Mouse (Mus musculus) spleen, adult 2 months (tissue): ENCODE measurements at regions not wholly inside any gene's neighbourhood (a gene's known extent, or its start where the extent isn't known, plus 50 kb on each side); places are given as distances from the start of the nearest gene placed in this dataset.

ENCODE experiments used
- DNase-seq, 2 experiments: peaks; one replicate each; pipeline versions ENCODE4 v3.0.0 to v3.0.0-alpha.2; 2012 to 2021; ENCODE audit warnings: low spot score in 2 of 2, low read depth in 1 of 2
- H3K27ac ChIP-seq: fragments of 200-500 bp; 2 replicates; pipeline ENCODE4 v1.5.1; 2012; ENCODE audit warnings: low read length, inconsistent platforms; ENCODE audit not compliant: insufficient read depth
- H3K27me3 ChIP-seq: fragments of 200-500 bp; 2 replicates; pipeline ENCODE4 v1.6.1; 2012; ENCODE audit warnings: mild to moderate bottlenecking, moderate library complexity, low read length, inconsistent platforms; ENCODE audit not compliant: control insufficient read depth, insufficient read depth
- H3K36me3 ChIP-seq: fragments of 200-500 bp; 2 replicates; pipeline ENCODE4 v1.6.1; 2012; ENCODE audit warnings: mild to moderate bottlenecking, low read length, inconsistent platforms; ENCODE audit not compliant: control insufficient read depth, insufficient read depth
- H3K4me1 ChIP-seq: fragments of 200-500 bp; 2 replicates; pipeline ENCODE4 v1.6.1; 2011; ENCODE audit warnings: inconsistent platforms; ENCODE audit not compliant: control insufficient read depth, insufficient read depth, insufficient read length
- H3K4me3 ChIP-seq: fragments of 200-500 bp; 2 replicates; pipeline ENCODE4 v1.5.1; 2011; ENCODE audit warnings: mild to moderate bottlenecking, inconsistent platforms; ENCODE audit not compliant: insufficient read depth, insufficient read length; ENCODE audit errors: extremely low read depth
- CTCF ChIP-seq: fragments of 200-500 bp; IDR thresholded peaks from 2 replicates; pipeline ENCODE4 v1.5.1; 2011; ENCODE audit warnings: mild to moderate bottlenecking, inconsistent platforms; ENCODE audit not compliant: insufficient read depth, insufficient read length, insufficient replicate concordance; ENCODE audit errors: extremely low read depth
- POLR2A ChIP-seq: fragments of 200-500 bp; IDR thresholded peaks from 2 replicates; pipeline ENCODE4 v1.6.1; 2011; ENCODE audit warnings: low read depth, low read length, inconsistent platforms
- WGBS: fragments of 180-500 bp; shearing (Covaris S2); methylation state at CpG from one replicate; pipeline ENCODE4 v1.1.7; 2018; 5-methylcytosine and 5-hydroxymethylcytosine counted together

DNA sequence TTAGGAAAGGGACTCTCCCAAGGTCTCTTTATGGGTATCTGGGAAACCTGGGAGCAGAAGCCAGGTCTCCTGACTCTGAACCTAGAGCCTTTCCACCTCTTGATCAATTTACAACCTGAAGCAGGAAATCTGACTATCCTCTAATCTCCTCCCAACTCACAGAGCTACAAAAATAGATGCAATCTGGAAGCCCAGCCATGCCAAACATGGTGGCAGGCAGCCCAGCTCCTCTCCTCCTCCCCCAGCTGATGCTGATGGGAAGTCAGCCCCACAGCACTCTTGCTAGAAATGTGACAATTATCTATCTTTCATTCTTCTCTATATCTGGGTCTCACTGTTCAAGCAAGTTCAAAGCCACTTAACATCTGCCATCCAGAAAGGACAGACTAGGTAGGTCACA, 233.5 kb downstream of the Sec61b start:
- no peaks in the 10 kb centered on the region for H3K4me1 ChIP-seq
- no peak overlapping the region for H3K4me3 ChIP-seq
- no peak overlapping the region for H3K27ac ChIP-seq
- H3K36me3 ChIP-seq = no peaks in the 10 kb centered on the region
- TF ChIP-seq CTCF = no peak
- no peak for TF ChIP-seq POLR2A
- no peak for DNase-seq
- no peaks in the 10 kb centered on the region for H3K27me3 ChIP-seq

DNA sequence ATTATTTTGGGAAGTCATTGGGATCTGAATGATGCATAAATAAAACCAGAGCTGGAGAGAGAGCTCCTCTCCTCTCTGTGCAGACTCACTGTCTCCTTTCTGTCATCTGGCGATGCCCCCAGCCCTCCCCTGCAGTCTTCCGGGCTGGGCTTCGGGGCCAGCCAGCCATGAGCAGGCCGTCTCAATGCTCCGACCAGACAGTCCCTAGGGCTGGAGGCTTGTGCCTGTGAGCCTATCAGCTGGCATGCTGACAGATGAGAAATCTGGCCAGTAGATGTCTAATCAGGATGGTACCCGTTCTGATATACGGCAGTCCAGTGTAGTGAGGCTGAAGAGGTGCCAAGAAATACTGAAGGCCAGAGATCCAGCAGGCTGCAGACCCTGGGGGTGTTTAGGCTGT, 238.9 kb downstream of the Sec61b start:
- WGBS = 89% methylated on average over 7 of the region's 7 CpGs
- Histone ChIP-seq H3K4me3 (no peak overlapping the region), H3K27ac (no peak overlapping the region), H3K27me3 (no peaks in the 10 kb centered on the region), H3K36me3 (no peaks in the 10 kb centered on the region), H3K4me1 (no peaks in the 10 kb centered on the region)
- no peak for DNase-seq
- TF ChIP-seq POLR2A (no peak), CTCF (no peak)

DNA sequence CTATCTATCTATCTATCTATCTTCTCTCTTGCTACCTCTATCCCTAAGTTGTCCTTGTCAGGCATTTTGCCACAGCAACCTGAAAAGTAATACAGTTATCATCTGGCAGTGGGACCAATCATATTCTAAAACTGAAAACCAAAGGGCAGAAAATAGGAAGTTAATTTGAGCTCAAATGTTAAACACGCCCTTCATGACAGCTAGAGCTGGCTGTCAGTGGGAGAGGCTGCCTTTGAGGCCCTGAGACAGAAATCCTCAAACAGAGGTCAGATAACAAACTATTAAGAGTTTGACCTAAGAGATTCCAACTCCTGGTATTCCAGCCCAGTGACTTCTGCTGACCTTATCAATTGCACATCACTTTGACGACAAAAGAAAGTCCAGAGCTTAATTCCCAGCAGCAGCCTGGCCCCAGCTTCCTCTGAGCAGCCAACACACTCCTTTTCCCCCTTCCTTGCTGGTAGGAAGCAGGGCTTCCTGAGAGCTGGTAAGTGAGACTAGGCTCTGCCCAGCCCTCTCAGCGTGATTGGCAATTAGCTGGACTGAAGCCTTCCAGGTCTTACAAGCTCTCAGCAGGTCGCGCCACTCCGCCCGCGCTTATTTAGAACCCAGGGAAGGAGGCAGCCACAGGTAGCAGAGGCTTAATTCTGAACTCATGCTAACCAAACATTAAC, 250.0 kb downstream of the Sec61b start:
- Histone ChIP-seq H3K4me1 (no peaks in the 10 kb centered on the region; the same call in 1 of the 2 replicates), H3K27ac (no peak overlapping the region), H3K4me3 (no peak overlapping the region), H3K36me3 (no peaks in the 10 kb centered on the region), H3K27me3 (no peaks in the 10 kb centered on the region)
- TF ChIP-seq CTCF (no peak), POLR2A (no peak)
- WGBS = 54% methylated on average over 8 of the region's 8 CpGs
- no peak for DNase-seq

DNA sequence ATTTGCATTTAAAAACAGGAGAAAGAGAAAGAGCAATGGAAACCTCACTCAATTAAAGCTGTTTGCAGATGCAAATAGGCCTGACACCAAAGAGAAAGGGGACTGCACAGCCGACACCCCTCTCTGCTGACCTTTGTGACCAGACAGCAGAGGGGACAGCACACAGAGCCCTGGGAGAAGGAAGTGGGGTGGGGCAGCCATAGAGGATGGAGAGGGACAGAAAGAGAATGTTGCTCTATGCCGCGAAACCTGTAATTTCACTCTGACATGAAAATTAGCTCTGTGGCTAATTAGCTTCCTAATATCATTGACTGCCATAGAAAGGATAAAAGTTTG, 250.5 kb downstream of the Sec61b start:
- Histone ChIP-seq H3K36me3 (no peaks in the 10 kb centered on the region), H3K4me1 (no peaks in the 10 kb centered on the region; the same call in 1 of the 2 replicates), H3K4me3 (no peak overlapping the region), H3K27me3 (no peaks in the 10 kb centered on the region), H3K27ac (no peak overlapping the region)
- 74% methylated on average over 3 of the region's 3 CpGs for WGBS
- DNase-seq = no peak
- TF ChIP-seq POLR2A (no peak), CTCF (no peak)

DNA sequence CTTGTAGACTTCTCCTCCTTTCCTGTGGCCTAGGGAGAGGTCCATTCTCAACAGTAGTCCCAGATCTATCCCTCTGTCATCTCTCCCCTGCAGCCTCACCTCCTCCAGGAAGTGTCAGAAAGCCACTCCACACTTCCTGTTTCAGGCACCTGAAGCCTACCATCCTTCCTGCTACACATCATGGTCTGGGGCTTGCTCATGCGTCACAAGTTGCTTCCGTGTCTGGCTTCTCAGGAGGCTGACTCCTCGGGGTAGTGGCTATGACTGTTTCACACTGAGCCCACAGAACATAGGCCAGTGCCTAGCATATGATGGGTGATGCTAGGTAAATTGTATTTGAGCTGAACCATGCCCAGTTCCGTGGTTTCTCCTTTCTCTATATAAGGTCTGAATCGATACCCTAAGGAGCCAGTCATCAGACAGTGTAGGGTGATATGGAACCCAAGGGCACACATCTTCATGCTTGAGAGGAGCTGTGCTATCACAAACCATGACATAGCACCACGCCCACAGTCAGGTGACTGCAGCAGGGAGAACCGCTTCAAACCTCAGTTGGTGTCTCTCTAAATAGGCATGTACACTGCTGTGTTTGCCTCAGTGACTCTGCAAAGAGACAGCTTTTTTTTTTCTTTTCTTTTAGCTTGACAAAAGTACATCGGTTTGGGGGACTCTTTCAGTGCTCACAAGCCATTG, 272.2 kb downstream of the Sec61b start:
- no peak overlapping the region for H3K4me3 ChIP-seq
- 26% methylated on average over 8 of the region's 8 CpGs for WGBS
- no peaks in the 10 kb centered on the region for H3K36me3 ChIP-seq
- peaks cover 15% of the 10 kb centered on the region; the same call in 1 of the 2 replicates for H3K4me1 ChIP-seq
- TF ChIP-seq POLR2A (no peak), CTCF (no peak)
- H3K27me3 ChIP-seq = no peaks in the 10 kb centered on the region
- peak overlapping the region; percentile 15; the same call in 1 of the 2 replicates for H3K27ac ChIP-seq
- peak; percentile 52 to 71 for DNase-seq

DNA sequence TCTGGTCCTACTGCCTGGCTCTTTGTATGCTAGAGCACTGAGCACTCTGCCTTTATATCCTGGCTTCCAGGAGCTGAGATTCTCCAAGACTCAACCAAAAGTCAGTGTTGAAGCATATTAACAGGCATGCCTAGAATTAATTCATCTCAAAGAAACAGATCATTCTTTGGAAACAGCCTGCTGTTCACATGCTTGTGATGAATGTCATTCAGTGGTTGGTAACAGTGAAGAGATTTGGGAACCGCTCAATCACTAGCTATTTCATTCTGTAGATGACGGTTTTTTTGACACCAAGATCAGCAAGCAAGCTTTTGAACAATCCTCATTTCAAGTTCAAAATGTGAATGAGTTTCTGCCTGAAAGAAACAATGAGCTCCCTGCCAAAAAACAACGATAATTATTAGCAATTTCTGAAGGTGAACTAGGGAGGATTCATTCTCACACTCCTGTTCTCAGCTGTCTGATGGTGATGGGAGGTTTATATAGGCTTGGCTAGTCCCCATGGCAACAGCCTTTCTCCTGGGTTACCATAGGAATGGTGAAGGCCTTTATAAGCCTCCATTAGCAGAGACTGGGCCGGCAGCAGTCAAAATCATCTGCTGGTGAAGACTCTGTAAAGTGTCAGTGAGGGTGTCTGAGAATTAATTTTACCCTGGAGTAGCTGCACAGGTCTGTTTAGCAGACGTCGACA, 272.6 kb upstream of the Nr4a3 start:
- Histone ChIP-seq H3K4me3 (no peak overlapping the region), H3K4me1 (no peaks in the 10 kb centered on the region), H3K27me3 (no peaks in the 10 kb centered on the region), H3K36me3 (no peaks in the 10 kb centered on the region), H3K27ac (no peak overlapping the region)
- 89% methylated on average over 6 of the region's 6 CpGs for WGBS
- DNase-seq = no peak
- TF ChIP-seq POLR2A (no peak), CTCF (no peak)

DNA sequence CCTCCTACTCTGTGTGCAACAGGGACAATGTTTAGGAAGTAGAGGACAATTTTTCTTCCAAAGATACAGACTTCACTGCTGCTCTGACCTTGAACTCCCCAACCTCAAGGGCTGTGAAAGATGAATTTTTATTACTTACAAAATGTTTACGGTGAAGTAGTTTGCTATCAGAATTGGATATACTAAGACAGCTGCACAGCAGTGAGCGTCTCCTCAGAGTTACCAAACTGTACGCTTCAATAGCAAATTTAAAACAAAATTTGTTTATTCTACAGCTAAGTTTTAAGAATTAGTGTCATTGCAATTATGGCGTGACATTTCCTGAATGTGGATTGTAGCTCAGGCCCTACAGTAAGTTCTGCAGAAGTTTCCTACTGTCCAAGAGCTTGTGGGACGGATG, 270.3 kb upstream of the Nr4a3 start:
- 89% methylated on average over 5 of the region's 5 CpGs for WGBS
- Histone ChIP-seq H3K36me3 (no peaks in the 10 kb centered on the region), H3K4me3 (no peak overlapping the region), H3K4me1 (0 out of 2 replicates have a peak, but pooled peaks cover 1% of the 10 kb centered on the region), H3K27ac (no peak overlapping the region), H3K27me3 (no peaks in the 10 kb centered on the region)
- no peak for DNase-seq
- TF ChIP-seq CTCF (no peak), POLR2A (no peak)
